Mouse (Mus musculus): Measurements from ENCODE around the gene Trim80. TPM values are rescaled to one million over a fixed set of nuclear protein-coding genes. Genes with fewer than 3 reads are reported as not detected.

Trim80 gene
- polyA plus RNA-seq, 1 experiment from 2014 or later = not detected

DNA sequence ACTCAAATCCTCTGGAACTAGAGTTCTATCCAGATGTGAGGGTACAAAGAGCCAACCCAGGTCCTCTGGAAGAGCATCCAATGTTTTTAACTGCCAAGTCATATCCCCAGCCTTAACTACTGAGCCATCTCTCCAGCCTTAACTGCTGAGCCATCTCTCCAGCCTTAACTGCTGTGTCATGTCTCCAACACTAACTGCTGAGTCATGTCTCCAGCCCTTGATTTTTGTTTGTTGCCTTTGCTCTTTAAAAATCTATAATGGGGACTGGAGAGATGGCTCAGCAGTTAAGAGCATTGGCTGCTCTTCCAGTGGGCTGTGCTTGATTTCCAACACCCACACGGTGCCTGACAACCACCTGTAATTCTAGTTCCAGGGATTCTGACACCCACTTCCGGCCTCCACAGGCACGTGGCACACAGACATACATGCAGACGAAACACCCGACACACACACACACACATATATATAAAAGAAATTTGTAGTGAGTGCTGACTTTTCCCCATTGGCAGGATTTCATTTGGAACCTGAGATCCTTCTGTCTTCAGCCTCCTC lies 2.7 kb upstream of the Trim80 start:
- Histone ChIP-seq H3K9ac (replicated peaks; ENCODE audit: low read length) (no peak overlapping the region), H3K27me3 (ENCODE audit: control insufficient read depth, insufficient read depth, low read length) (no peaks in the 10 kb centered on the region), H3K36me3 (ENCODE audit: control insufficient read depth, insufficient read depth, low read length) (peaks cover 5% of the 10 kb centered on the region), H3K4me2 (ENCODE audit: low read length) (no peak overlapping the region), H3K9me3 (ENCODE audit: control insufficient read depth, low read length) (no peaks in the 10 kb centered on the region), H3K27ac (replicated peaks; ENCODE audit: low read depth, low read length) (no peak overlapping the region), H3K4me3 (replicated peaks; ENCODE audit: low read depth, low read length) (no peak overlapping the region), H3K4me1 (ENCODE audit: control insufficient read depth, insufficient read depth, low read length) (peaks cover 11% of the 10 kb centered on the region; the same call in 1 of the 2 replicates)
- no peak for ATAC-seq (ENCODE audit: low FRiP score, low TSS enrichment)
- no peak for DNase-seq
- 78% methylated on average over 5 of the region's 5 CpGs for WGBS

DNA sequence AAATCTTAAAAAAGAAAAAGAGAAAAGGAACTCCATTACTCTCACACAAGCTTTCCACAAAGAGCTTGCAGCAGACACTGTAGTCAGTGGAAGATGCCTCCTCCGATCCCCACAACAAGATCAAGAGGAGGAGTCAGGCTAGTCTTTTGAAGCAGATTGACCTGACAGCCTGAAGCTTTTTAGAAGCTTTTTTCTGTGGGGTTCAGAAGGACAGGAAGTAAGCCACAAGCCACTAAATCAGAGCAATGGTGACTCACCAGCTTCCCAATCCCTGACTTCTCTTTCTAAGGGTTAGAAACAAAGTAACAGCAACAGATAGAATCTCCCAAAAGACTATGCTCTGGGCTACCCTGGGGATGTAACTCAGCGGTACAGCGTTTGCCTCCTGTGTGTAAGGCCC lies 1.0 kb upstream of the Trim80 start:
- Histone ChIP-seq H3K27me3 (ENCODE audit: control insufficient read depth, insufficient read depth, low read length) (no peaks in the 10 kb centered on the region), H3K4me3 (replicated peaks; ENCODE audit: low read depth, low read length) (no peak overlapping the region), H3K4me2 (ENCODE audit: low read length) (no peak overlapping the region), H3K9ac (replicated peaks; ENCODE audit: low read length) (no peak overlapping the region), H3K27ac (replicated peaks; ENCODE audit: low read depth, low read length) (no peak overlapping the region), H3K36me3 (ENCODE audit: control insufficient read depth, insufficient read depth, low read length) (no peaks in the 10 kb centered on the region), H3K9me3 (ENCODE audit: control insufficient read depth, low read length) (no peaks in the 10 kb centered on the region), H3K4me1 (ENCODE audit: control insufficient read depth, insufficient read depth, low read length) (peaks cover 11% of the 10 kb centered on the region; the same call in 1 of the 2 replicates)
- no peak for DNase-seq
- WGBS = 90% methylated on average over 3 of the region's 3 CpGs
- no peak for ATAC-seq (ENCODE audit: low FRiP score, low TSS enrichment)

DNA sequence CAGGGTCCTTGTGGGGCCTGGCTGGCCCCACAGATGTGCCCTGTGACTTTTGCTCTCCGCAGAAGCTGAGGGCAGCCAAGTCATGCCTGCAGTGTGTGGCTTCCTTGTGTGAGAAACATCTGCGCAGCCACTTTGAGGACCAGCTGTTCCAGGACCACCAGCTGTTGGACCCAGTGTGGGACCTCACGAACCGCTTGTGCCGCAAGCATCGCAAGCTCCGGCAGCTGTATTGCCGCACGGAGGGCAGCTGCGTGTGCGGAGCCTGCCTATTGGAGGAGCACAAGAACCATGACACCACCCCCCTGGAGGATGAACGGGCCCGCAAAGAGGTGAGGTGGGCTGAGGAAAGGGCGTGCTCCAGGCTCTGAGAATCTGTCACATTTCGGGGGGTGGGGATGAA lies 1.1 kb downstream of the Trim80 start:
- no peak for ATAC-seq (ENCODE audit: low FRiP score, low TSS enrichment)
- Histone ChIP-seq H3K27ac (replicated peaks; ENCODE audit: low read depth, low read length) (no peak overlapping the region), H3K4me2 (ENCODE audit: low read length) (no peak overlapping the region), H3K9ac (replicated peaks; ENCODE audit: low read length) (no peak overlapping the region), H3K36me3 (ENCODE audit: control insufficient read depth, insufficient read depth, low read length) (no peaks in the 10 kb centered on the region), H3K4me3 (replicated peaks; ENCODE audit: low read depth, low read length) (no peak overlapping the region), H3K4me1 (ENCODE audit: control insufficient read depth, insufficient read depth, low read length) (no peaks in the 10 kb centered on the region), H3K9me3 (ENCODE audit: control insufficient read depth, low read length) (no peaks in the 10 kb centered on the region), H3K27me3 (ENCODE audit: control insufficient read depth, insufficient read depth, low read length) (no peaks in the 10 kb centered on the region)
- 52% methylated on average over 15 of the region's 15 CpGs for WGBS
- DNase-seq = no peak

DNA sequence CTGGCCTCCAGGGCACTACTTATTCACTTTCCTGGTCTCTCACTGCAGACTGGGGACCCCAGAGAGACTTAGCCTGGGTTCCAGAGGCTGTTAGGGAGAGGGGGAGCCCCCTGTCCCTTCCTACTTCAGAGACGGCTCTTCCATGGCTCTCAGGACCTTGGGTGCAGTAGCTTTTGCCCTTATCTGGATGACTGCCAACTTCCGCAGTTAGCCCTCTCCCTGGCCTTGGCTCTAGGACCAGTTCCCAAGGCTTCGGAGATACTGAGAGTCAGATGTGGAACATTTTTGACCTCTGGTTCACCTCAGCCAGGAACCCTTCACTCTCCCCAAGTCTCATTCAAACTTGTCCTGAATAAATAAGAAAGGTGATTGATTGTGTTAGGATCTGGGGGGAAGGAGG lies 6.6 kb downstream of the Trim80 start:
- Histone ChIP-seq H3K27ac (replicated peaks; ENCODE audit: low read depth, low read length) (no peak overlapping the region), H3K27me3 (ENCODE audit: control insufficient read depth, insufficient read depth, low read length) (no peaks in the 10 kb centered on the region), H3K9ac (replicated peaks; ENCODE audit: low read length) (no peak overlapping the region), H3K4me1 (ENCODE audit: control insufficient read depth, insufficient read depth, low read length) (no peaks in the 10 kb centered on the region), H3K4me3 (replicated peaks; ENCODE audit: low read depth, low read length) (no peak overlapping the region), H3K9me3 (ENCODE audit: control insufficient read depth, low read length) (no peaks in the 10 kb centered on the region), H3K4me2 (ENCODE audit: low read length) (no peak overlapping the region), H3K36me3 (ENCODE audit: control insufficient read depth, insufficient read depth, low read length) (no peaks in the 10 kb centered on the region)
- DNase-seq (no peak), ATAC-seq (ENCODE audit: low FRiP score, low TSS enrichment) (no peak)
- 89% methylated on average over 3 of the region's 3 CpGs for WGBS

DNA sequence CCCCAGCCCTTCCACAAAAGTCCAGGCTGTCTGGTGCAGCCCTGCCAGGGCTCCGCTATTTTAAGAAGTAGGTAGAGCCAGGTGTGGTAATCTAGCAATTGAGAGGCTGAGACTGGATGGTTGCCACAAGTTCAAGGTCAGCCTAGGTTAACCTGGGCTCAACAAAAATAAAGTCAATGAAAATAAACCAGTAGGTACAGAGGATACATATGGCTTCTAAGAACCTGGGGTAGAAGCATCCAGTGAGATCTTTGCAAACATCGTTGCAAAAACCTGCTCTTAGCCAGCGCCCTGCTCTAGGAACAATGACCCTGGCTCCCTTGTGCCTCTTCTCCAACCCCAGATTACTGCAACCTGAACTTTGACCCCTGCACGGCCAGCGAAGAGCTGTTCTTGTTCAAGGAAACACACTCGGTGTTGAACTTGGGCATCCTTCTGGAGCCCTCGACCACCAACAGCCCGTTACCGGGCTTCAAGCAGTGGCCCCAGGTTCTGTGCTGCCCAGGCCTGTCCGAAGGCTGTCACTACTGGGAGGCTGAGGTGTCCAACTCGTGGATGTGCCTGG lies 7.1 kb downstream of the Trim80 start:
- H3K27ac ChIP-seq (replicated peaks; ENCODE audit: low read depth, low read length) = no peak overlapping the region
- 88% methylated on average over 11 of the region's 11 CpGs for WGBS
- H3K9me3 ChIP-seq (ENCODE audit: control insufficient read depth, low read length) = no peaks in the 10 kb centered on the region
- ATAC-seq (ENCODE audit: low FRiP score, low TSS enrichment) (no peak), DNase-seq (no peak)
- no peak overlapping the region for H3K4me2 ChIP-seq (ENCODE audit: low read length)
- H3K36me3 ChIP-seq (ENCODE audit: control insufficient read depth, insufficient read depth, low read length) = no peaks in the 10 kb centered on the region
- H3K4me1 ChIP-seq (ENCODE audit: control insufficient read depth, insufficient read depth, low read length) = no peaks in the 10 kb centered on the region
- no peak overlapping the region for H3K4me3 ChIP-seq (replicated peaks; ENCODE audit: low read depth, low read length)
- H3K9ac ChIP-seq (replicated peaks; ENCODE audit: low read length) = no peak overlapping the region
- no peaks in the 10 kb centered on the region for H3K27me3 ChIP-seq (ENCODE audit: control insufficient read depth, insufficient read depth, low read length)

DNA sequence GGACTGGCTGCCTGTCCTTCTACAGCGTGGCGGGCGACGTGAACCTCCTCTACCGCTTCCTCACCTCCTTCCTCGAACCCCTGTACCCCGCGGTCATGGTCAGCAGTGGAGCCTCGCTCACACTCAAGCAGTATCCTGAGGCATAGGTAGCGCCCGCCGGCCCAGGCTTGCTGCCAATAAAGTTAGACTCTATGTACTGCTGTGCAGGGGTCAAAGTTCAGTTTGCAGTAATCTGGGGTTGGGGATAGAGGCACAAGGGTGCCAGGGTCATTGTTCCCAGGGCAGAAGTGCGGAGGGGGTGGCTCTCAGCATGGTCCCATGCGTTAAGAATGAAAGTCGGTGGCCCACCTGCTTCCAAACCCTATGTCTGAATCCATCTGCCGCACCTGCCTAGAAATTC lies 7.7 kb downstream of the Trim80 start:
- H3K27ac ChIP-seq (replicated peaks; ENCODE audit: low read depth, low read length) = no peak overlapping the region
- H3K9ac ChIP-seq (replicated peaks; ENCODE audit: low read length) = no peak overlapping the region
- H3K4me2 ChIP-seq (ENCODE audit: low read length) = no peak overlapping the region
- H3K9me3 ChIP-seq (ENCODE audit: control insufficient read depth, low read length) = no peaks in the 10 kb centered on the region
- H3K4me3 ChIP-seq (replicated peaks; ENCODE audit: low read depth, low read length) = no peak overlapping the region
- H3K27me3 ChIP-seq (ENCODE audit: control insufficient read depth, insufficient read depth, low read length) = no peaks in the 10 kb centered on the region
- WGBS = 91% methylated on average over 16 of the region's 16 CpGs
- H3K4me1 ChIP-seq (ENCODE audit: control insufficient read depth, insufficient read depth, low read length) = no peaks in the 10 kb centered on the region
- DNase-seq (no peak), ATAC-seq (ENCODE audit: low FRiP score, low TSS enrichment) (no peak)
- H3K36me3 ChIP-seq (ENCODE audit: control insufficient read depth, insufficient read depth, low read length) = no peaks in the 10 kb centered on the region

DNA sequence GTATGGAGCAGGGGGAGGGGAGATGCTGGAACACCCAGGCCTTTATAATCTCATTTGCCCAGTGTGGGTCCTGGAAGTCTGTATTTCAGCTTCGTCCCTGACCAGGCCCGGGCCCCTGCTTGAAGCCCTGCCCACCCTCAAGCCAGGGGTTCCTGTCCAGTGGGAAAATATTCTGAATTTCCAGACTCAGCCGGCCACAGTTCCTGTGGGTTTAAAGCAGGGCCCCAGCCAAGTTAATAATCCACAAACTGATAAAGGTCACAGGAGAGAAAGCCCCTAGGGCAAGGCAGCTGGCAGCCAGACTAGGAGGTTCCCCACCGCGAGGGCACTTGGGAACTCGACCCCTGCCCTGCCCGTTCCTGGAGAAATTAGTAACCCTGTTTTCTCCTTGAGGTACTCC lies 8.7 kb downstream of the Trim80 start:
- Histone ChIP-seq H3K9ac (replicated peaks; ENCODE audit: low read length) (no peak overlapping the region), H3K4me2 (ENCODE audit: low read length) (no peak overlapping the region), H3K27me3 (ENCODE audit: control insufficient read depth, insufficient read depth, low read length) (no peaks in the 10 kb centered on the region), H3K4me1 (ENCODE audit: control insufficient read depth, insufficient read depth, low read length) (no peaks in the 10 kb centered on the region), H3K27ac (replicated peaks; ENCODE audit: low read depth, low read length) (no peak overlapping the region), H3K36me3 (ENCODE audit: control insufficient read depth, insufficient read depth, low read length) (no peaks in the 10 kb centered on the region), H3K4me3 (replicated peaks; ENCODE audit: low read depth, low read length) (no peak overlapping the region), H3K9me3 (ENCODE audit: control insufficient read depth, low read length) (no peaks in the 10 kb centered on the region)
- no peak for ATAC-seq (ENCODE audit: low FRiP score, low TSS enrichment)
- WGBS = 75% methylated on average over 7 of the region's 7 CpGs
- no peak for DNase-seq

DNA sequence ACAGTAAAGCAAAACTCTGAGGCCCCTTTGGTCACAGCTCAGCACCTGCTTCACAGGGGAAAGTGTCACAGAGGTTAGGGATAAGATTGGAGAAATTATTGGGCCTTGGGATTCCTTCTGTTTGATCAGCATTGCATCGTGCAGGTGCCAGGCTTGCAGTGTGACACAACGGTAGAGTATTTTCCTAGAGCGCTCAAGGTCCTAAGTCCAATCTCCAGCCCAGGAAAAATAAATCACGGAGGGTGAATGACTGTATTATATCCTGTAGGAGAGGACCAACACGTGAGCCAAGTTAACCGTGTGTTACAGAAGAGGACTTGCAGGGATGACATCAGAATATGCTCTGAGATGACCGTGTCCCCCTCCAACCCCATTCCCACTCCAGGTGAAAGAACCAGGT lies 9.8 kb downstream of the Trim80 start:
- 91% methylated on average over 7 of the region's 7 CpGs for WGBS
- no peak overlapping the region for H3K9ac ChIP-seq (replicated peaks; ENCODE audit: low read length)
- no peaks in the 10 kb centered on the region for H3K36me3 ChIP-seq (ENCODE audit: control insufficient read depth, insufficient read depth, low read length)
- no peak overlapping the region for H3K4me2 ChIP-seq (ENCODE audit: low read length)
- no peaks in the 10 kb centered on the region for H3K9me3 ChIP-seq (ENCODE audit: control insufficient read depth, low read length)
- no peaks in the 10 kb centered on the region for H3K27me3 ChIP-seq (ENCODE audit: control insufficient read depth, insufficient read depth, low read length)
- H3K4me3 ChIP-seq (replicated peaks; ENCODE audit: low read depth, low read length) = no peak overlapping the region
- ATAC-seq (ENCODE audit: low FRiP score, low TSS enrichment) (no peak), DNase-seq (no peak)
- H3K27ac ChIP-seq (replicated peaks; ENCODE audit: low read depth, low read length) = no peak overlapping the region
- no peaks in the 10 kb centered on the region for H3K4me1 ChIP-seq (ENCODE audit: control insufficient read depth, insufficient read depth, low read length)

DNA sequence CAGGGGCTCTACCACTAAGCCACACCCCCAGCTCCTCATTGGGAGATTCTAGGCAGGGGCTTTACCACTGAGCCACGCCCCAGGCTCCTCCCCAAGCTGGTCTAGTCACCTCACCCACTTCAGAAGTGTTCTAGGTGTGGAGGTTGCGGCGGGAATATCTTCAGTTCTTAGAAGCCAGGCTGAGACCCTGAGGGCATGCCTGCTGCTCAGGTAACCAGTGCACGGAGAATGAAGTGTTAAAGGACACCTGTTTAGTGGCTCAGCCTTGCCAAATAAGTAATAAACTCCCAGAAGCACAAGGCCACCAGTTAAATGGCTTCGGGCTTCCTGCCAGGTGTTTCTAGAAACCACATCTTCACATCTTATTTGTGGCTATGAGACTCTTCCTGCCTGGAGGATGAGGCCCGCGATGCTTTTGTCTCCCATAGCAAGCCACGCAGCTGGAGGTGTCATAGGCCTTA lies 11.5 kb downstream of the Trim80 start:
- no peaks in the 10 kb centered on the region for H3K36me3 ChIP-seq (ENCODE audit: control insufficient read depth, insufficient read depth, low read length)
- no peak for DNase-seq
- 89% methylated on average over 8 of the region's 8 CpGs for WGBS
- no peaks in the 10 kb centered on the region for H3K9me3 ChIP-seq (ENCODE audit: control insufficient read depth, low read length)
- no peak overlapping the region for H3K4me2 ChIP-seq (ENCODE audit: low read length)
- no peak overlapping the region for H3K27ac ChIP-seq (replicated peaks; ENCODE audit: low read depth, low read length)
- no peak overlapping the region for H3K4me3 ChIP-seq (replicated peaks; ENCODE audit: low read depth, low read length)
- no peak overlapping the region for H3K9ac ChIP-seq (replicated peaks; ENCODE audit: low read length)
- no peak for ATAC-seq (ENCODE audit: low FRiP score, low TSS enrichment)
- no peaks in the 10 kb centered on the region for H3K27me3 ChIP-seq (ENCODE audit: control insufficient read depth, insufficient read depth, low read length)
- H3K4me1 ChIP-seq (ENCODE audit: control insufficient read depth, insufficient read depth, low read length) = no peaks in the 10 kb centered on the region
